Mouse (Mus musculus): Measurements from ENCODE around the gene Ppp1r14b.

DNA sequence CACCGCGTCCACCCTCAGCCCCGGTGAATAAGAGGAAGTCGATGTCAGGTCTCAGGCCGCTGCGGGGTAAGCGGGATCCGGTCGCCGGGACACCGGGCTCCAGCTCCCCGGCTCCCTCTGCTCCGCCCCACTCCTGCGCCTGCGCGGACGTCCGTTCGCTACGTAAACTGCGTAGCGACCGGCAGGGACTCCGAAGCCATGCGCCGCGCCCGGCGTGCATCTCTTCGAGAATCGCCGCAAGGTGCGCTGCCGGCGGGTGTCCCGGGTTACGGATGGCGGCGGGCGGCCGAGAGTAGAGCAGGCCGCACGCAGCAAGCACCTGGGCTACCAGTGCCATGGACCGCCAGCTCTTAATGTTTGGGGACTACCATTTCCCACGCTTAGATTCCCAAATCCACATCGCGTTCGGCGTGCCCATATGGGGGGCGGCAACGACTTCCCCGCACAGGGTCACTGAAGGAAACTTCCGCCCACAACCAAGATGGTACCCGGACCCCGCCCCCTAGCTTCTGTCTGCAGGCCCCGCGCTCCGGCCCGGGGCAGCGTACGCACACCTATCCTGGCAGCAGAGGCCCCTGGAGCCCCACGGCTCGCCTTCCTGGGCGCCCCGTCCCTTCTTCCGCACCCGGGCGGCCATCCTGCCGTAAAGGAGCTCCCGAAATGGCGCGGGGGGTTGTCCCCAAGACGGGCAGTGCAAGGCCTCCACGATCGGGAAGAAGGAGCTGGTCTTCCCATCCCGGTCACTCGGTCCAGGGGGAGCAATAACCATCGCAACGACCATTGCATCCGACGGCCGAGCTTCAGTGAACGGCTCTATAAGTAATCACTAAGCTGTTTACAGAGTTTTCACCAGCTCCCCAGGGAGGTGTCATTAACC lies 33.2 kb upstream of the Ppp1r14b start, which contains the start of gene Bad:
- TF ChIP-seq CTCF (conservative IDR thresholded peaks at IDR 0.05; ENCODE audit: low read length): no peak
- TF ChIP-seq POU5F1 (IDR thresholded peaks at IDR 0.05; ENCODE audit: borderline replicate concordance, low read length): no peak
